Mouse (Mus musculus) CD4-positive, CD25-positive, alpha-beta regulatory T cell, adult 4 months (primary cell): Measurements from ENCODE around the gene Ghrhr. TPM values are rescaled to one million over a fixed set of nuclear protein-coding genes. Genes with fewer than 3 reads are reported as not detected.

Experiments used
- ATAC-seq: one replicate; pipeline ENCODE4 v1.8.0; 2017
- polyA plus RNA-seq, 2 experiments: library from polyadenylated mRNA; unstranded; fragments of 100-300 nt; shearing (Covaris generic); gene quantifications; one replicate each; pipeline ENCODE4 v1.2.1; 2017

Gene Ghrhr
- polyA plus RNA-seq, 2 experiments from 2014 or later, result not detected

- ATAC-seq, result no peak
Measured at GRCm38 (mm10) chr6:55396622-55397041, 20.5 kb downstream of the Ghrhr start.

- no peak for ATAC-seq
Measured at GRCm38 (mm10) chr6:55398869-55399628, 23.0 kb downstream of the Ghrhr start.

GRCm38 (mm10) chr6:55399910-55400309, 23.8 kb downstream of the Ghrhr start:
- ATAC-seq, result no peak

GRCm38 (mm10) chr6:55402041-55402776, 26.1 kb downstream of the Ghrhr start:
- no peak for ATAC-seq

- ATAC-seq, result no peak
Measured at GRCm38 (mm10) chr6:55403411-55404309, 27.6 kb downstream of the Ghrhr start.

- no peak for ATAC-seq
Measured at GRCm38 (mm10) chr6:55404421-55404990, 28.4 kb downstream of the Ghrhr start.

GRCm38 (mm10) chr6:55407345-55407744, 31.2 kb downstream of the Ghrhr start:
- no peak for ATAC-seq

GRCm38 (mm10) chr6:55410119-55410775, 34.2 kb downstream of the Ghrhr start:
- no peak for ATAC-seq

GRCm38 (mm10) chr6:55410977-55411376, 34.9 kb downstream of the Ghrhr start:
- ATAC-seq, result no peak

GRCm38 (mm10) chr6:55416202-55416601, 40.1 kb downstream of the Ghrhr start:
- no peak for ATAC-seq

- ATAC-seq, result no peak
Measured at GRCm38 (mm10) chr6:55418746-55419410, 42.8 kb downstream of the Ghrhr start.

GRCm38 (mm10) chr6:55420411-55420810, 44.3 kb downstream of the Ghrhr start:
- ATAC-seq, result no peak

GRCm38 (mm10) chr6:55420869-55421361, 44.8 kb downstream of the Ghrhr start:
- no peak for ATAC-seq

- ATAC-seq, result no peak
Measured at GRCm38 (mm10) chr6:55432121-55432520, 56.0 kb downstream of the Ghrhr start.

GRCm38 (mm10) chr6:55434360-55434759, 58.3 kb downstream of the Ghrhr start:
- no peak for ATAC-seq

GRCm38 (mm10) chr6:55435266-55436159, 59.4 kb downstream of the Ghrhr start:
- ATAC-seq, result no peak

GRCm38 (mm10) chr6:55437919-55438318, 61.8 kb downstream of the Ghrhr start:
- no peak for ATAC-seq
